26 mouse cellular contexts compared by ENCODE assay signal in genomic region chr7:117150355-117150754, GRCm38 (mm10).
A peak's percentile ranks its signal among the peaks of the same experiment; 100 is the strongest.
DNase-seq lines count a peak whose midpoint lies in the region; ATAC-seq and TF ChIP-seq lines count a peak whose summit lies in the region.
"Had no signal": no experiment of that assay in that cellular context is flagged by ENCODE, and none has a peak within 500 bp of the region (broad histone marks: within the 10 kb centered on the region; RNA-seq: fewer than 3 reads in every experiment).

No protein-coding gene starts in this region.

- 25% methylated on average over 8 of the region's 8 CpGs for WGBS in forebrain, embryonic 13.5 days
- 17% methylated on average over 8 of the region's 8 CpGs for WGBS in forebrain, postnatal 0 days
- 70% methylated on average over 8 of the region's 8 CpGs for WGBS in midbrain, embryonic 11.5 days
- 47% methylated on average over 8 of the region's 8 CpGs for WGBS in midbrain, embryonic 16.5 days
- WGBS in embryonic facial prominence, embryonic 14.5 days, result 50% methylated on average over 8 of the region's 8 CpGs

- DNase-seq in forebrain, postnatal 0 days, result no peak
- peak; percentile 82 for DNase-seq in midbrain, embryonic 11.5 days (ENCODE audit: low spot score, missing footprints)
- DNase-seq in brain, adult 2 months (ENCODE audit: low read depth, low spot score), result peak; percentile 33
- DNase-seq in embryonic facial prominence, embryonic 14.5 days (ENCODE audit: low spot score), result peak; percentile 14
- no peak for DNase-seq in retina, embryonic 14.5 days (ENCODE audit: low spot score)
- DNase-seq: adrenal gland, adult 2 months; adrenal gland, postnatal 14 days; B cell, adult 2 months; cerebellum, adult 11 months; cerebellum, adult 2 months; cerebellum, postnatal 14 days; gastrocnemius, postnatal 10 days; gastrocnemius, postnatal 36 days; heart, adult 2 months; heart, postnatal 14 days; kidney, adult 11 months had no signal

- peaks cover 3% of the 10 kb centered on the region for H3K4me1 ChIP-seq in forebrain, embryonic 13.5 days
- peaks cover 3% of the 10 kb centered on the region; the same call in 1 of the 2 replicates for H3K4me1 ChIP-seq in forebrain, postnatal 0 days (ENCODE audit: insufficient read depth)
- no peaks in the 10 kb centered on the region for H3K4me1 ChIP-seq in midbrain, embryonic 11.5 days (ENCODE audit: control insufficient read depth, insufficient read depth, low read length)
- H3K4me1 ChIP-seq in midbrain, embryonic 16.5 days (ENCODE audit: control insufficient read depth, insufficient read depth, low read length), result no peaks in the 10 kb centered on the region; the same call in 1 of the 2 replicates
- no peaks in the 10 kb centered on the region for H3K4me1 ChIP-seq in embryonic facial prominence, embryonic 14.5 days (ENCODE audit: control insufficient read depth, insufficient read depth, low read length)
- H3K4me1 ChIP-seq: heart, embryonic 10.5 days; heart, embryonic 13.5 days; hindbrain, embryonic 12.5 days; hindbrain, embryonic 15.5 days; intestine, embryonic 15.5 days had no signal

- H3K9ac ChIP-seq in forebrain, embryonic 13.5 days, result peak overlapping the region; percentile 16; the same call in 1 of the 2 replicates
- no peak overlapping the region for H3K9ac ChIP-seq in forebrain, postnatal 0 days
- no peak overlapping the region for H3K9ac ChIP-seq in midbrain, embryonic 11.5 days (ENCODE audit: low read length)
- H3K9ac ChIP-seq in midbrain, embryonic 16.5 days (ENCODE audit: low read depth, low read length), result no peak overlapping the region
- H3K9ac ChIP-seq in embryonic facial prominence, embryonic 14.5 days (ENCODE audit: low read depth, low read length), result no peak overlapping the region
- H3K9ac ChIP-seq: embryonic facial prominence, embryonic 12.5 days; forebrain, embryonic 12.5 days; heart, embryonic 13.5 days; hindbrain, embryonic 12.5 days; hindbrain, embryonic 15.5 days; intestine, embryonic 15.5 days had no signal

- H3K27me3 ChIP-seq in forebrain, embryonic 13.5 days, result no peaks in the 10 kb centered on the region
- no peaks in the 10 kb centered on the region for H3K27me3 ChIP-seq in forebrain, postnatal 0 days (ENCODE audit: insufficient read depth, low read length)
- H3K27me3 ChIP-seq in midbrain, embryonic 11.5 days (ENCODE audit: control insufficient read depth, insufficient read depth, low read length), result no peaks in the 10 kb centered on the region
- H3K27me3 ChIP-seq in midbrain, embryonic 16.5 days (ENCODE audit: control insufficient read depth, insufficient read depth, low read depth, low read length), result no peaks in the 10 kb centered on the region
- H3K27me3 ChIP-seq in embryonic facial prominence, embryonic 14.5 days (replicated peaks; ENCODE audit: control insufficient read depth, insufficient read depth, low read length), result no peaks in the 10 kb centered on the region
- H3K27me3 ChIP-seq: embryonic facial prominence, embryonic 12.5 days; forebrain, embryonic 12.5 days; hindbrain, embryonic 12.5 days; hindbrain, embryonic 15.5 days; intestine, embryonic 15.5 days had no signal

- no peak for ATAC-seq in forebrain, embryonic 13.5 days
- no peak for ATAC-seq in forebrain, postnatal 0 days
- ATAC-seq in midbrain, embryonic 11.5 days (ENCODE audit: low FRiP score), result no peak
- ATAC-seq in midbrain, embryonic 16.5 days, result no peak
- no peak for ATAC-seq in embryonic facial prominence, embryonic 14.5 days (ENCODE audit: low read depth)
- ATAC-seq: intestine, embryonic 15.5 days had no signal

- H3K9me3 ChIP-seq in forebrain, embryonic 13.5 days (replicated peaks), result no peaks in the 10 kb centered on the region
- no peaks in the 10 kb centered on the region for H3K9me3 ChIP-seq in forebrain, postnatal 0 days (ENCODE audit: low read length)
- no peaks in the 10 kb centered on the region for H3K9me3 ChIP-seq in midbrain, embryonic 11.5 days (ENCODE audit: control insufficient read depth, low read length)
- H3K9me3 ChIP-seq in midbrain, embryonic 16.5 days (replicated peaks; ENCODE audit: control insufficient read depth, low read length, poor library complexity, severe bottlenecking), result no peaks in the 10 kb centered on the region
- no peaks in the 10 kb centered on the region for H3K9me3 ChIP-seq in embryonic facial prominence, embryonic 14.5 days (ENCODE audit: control insufficient read depth, low read length)
- H3K9me3 ChIP-seq: embryonic facial prominence, embryonic 12.5 days; forebrain, embryonic 12.5 days; heart, embryonic 10.5 days; heart, embryonic 13.5 days; hindbrain, embryonic 12.5 days; hindbrain, embryonic 15.5 days; intestine, embryonic 15.5 days had no signal

- no peak for TF ChIP-seq CTCF in forebrain, postnatal 0 days (IDR thresholded peaks at IDR 0.05; ENCODE audit: low read depth)

- H3K4me2 ChIP-seq in forebrain, embryonic 13.5 days, result no peak overlapping the region
- H3K4me2 ChIP-seq in forebrain, postnatal 0 days (ENCODE audit: low read depth), result no peak overlapping the region
- no peak overlapping the region for H3K4me2 ChIP-seq in midbrain, embryonic 11.5 days
- no peak overlapping the region for H3K4me2 ChIP-seq in midbrain, embryonic 16.5 days (ENCODE audit: low read length)
- H3K4me2 ChIP-seq in embryonic facial prominence, embryonic 14.5 days (ENCODE audit: low read depth, low read length), result no peak overlapping the region
- H3K4me2 ChIP-seq: embryonic facial prominence, embryonic 12.5 days; forebrain, embryonic 12.5 days; heart, embryonic 13.5 days; hindbrain, embryonic 12.5 days; hindbrain, embryonic 15.5 days; intestine, embryonic 15.5 days had no signal

- H3K27ac ChIP-seq in forebrain, embryonic 13.5 days, result no peak overlapping the region
- no peak overlapping the region for H3K27ac ChIP-seq in forebrain, postnatal 0 days (ENCODE audit: low read depth, low read length)
- no peak overlapping the region for H3K27ac ChIP-seq in midbrain, embryonic 11.5 days (ENCODE audit: low read depth, low read length)
- H3K27ac ChIP-seq in midbrain, embryonic 16.5 days (ENCODE audit: low read length), result no peak overlapping the region
- no peak overlapping the region for H3K27ac ChIP-seq in embryonic facial prominence, embryonic 14.5 days (replicated peaks; ENCODE audit: low read depth, low read length)
- H3K27ac ChIP-seq: embryonic facial prominence, embryonic 12.5 days; forebrain, embryonic 12.5 days; heart, adult 2 months; heart, embryonic 10.5 days; heart, embryonic 13.5 days; hindbrain, embryonic 12.5 days; hindbrain, embryonic 15.5 days; intestine, embryonic 15.5 days had no signal

- no peaks in the 10 kb centered on the region for H3K36me3 ChIP-seq in forebrain, embryonic 13.5 days (ENCODE audit: poor library complexity, severe bottlenecking)
- no peaks in the 10 kb centered on the region for H3K36me3 ChIP-seq in forebrain, postnatal 0 days (ENCODE audit: insufficient read depth)
- no peaks in the 10 kb centered on the region for H3K36me3 ChIP-seq in midbrain, embryonic 11.5 days (ENCODE audit: control insufficient read depth, insufficient read depth, low read length)
- no peaks in the 10 kb centered on the region for H3K36me3 ChIP-seq in midbrain, embryonic 16.5 days (ENCODE audit: control insufficient read depth, insufficient read depth, low read length)
- H3K36me3 ChIP-seq in embryonic facial prominence, embryonic 14.5 days (ENCODE audit: control insufficient read depth, insufficient read depth, low read length), result no peaks in the 10 kb centered on the region
- H3K36me3 ChIP-seq: embryonic facial prominence, embryonic 12.5 days; forebrain, embryonic 12.5 days; heart, embryonic 10.5 days; heart, embryonic 13.5 days; hindbrain, embryonic 12.5 days; hindbrain, embryonic 15.5 days; intestine, embryonic 15.5 days had no signal

- H3K4me3 ChIP-seq in forebrain, embryonic 13.5 days, result no peak overlapping the region
- H3K4me3 ChIP-seq in forebrain, postnatal 0 days (ENCODE audit: low read depth, low read length), result no peak overlapping the region
- H3K4me3 ChIP-seq in midbrain, embryonic 11.5 days (ENCODE audit: low read depth, low read length), result no peak overlapping the region
- H3K4me3 ChIP-seq in midbrain, embryonic 16.5 days (ENCODE audit: low read depth, low read length), result no peak overlapping the region
- no peak overlapping the region for H3K4me3 ChIP-seq in embryonic facial prominence, embryonic 14.5 days (ENCODE audit: low read depth, low read length)
- H3K4me3 ChIP-seq: embryonic facial prominence, embryonic 12.5 days; erythroblast, embryonic 14.5 days; forebrain, embryonic 12.5 days; heart, adult 2 months; heart, embryonic 10.5 days; heart, embryonic 13.5 days; hindbrain, embryonic 12.5 days; hindbrain, embryonic 15.5 days; intestine, embryonic 15.5 days had no signal

Comparison
In these comparisons a context has a peak if more than half of its experiments do, and no peak if none do; other contexts are left out.
1. DNase-seq: peak in midbrain, embryonic 11.5 days (single experiment), brain, adult 2 months (single experiment) and embryonic facial prominence, embryonic 14.5 days (single experiment); none in forebrain, postnatal 0 days (single experiment) and retina, embryonic 14.5 days (single experiment).